8 mouse cellular contexts compared by ENCODE assay signal in genomic region chr17:46674530-46675283, GRCm38 (mm10). TPM values are rescaled to one million over a fixed set of nuclear protein-coding genes. Genes with fewer than 3 reads are reported as not detected.
DNase-seq lines count a peak whose midpoint lies in the region; ATAC-seq lines count a peak whose summit lies in the region.

No protein-coding gene starts in this region.

- intact Hi-C loops in left cerebral cortex, postnatal 36 days (cut with DNase I): loop anchor here (5.0 kb wide), 1 partner anchor 38 kb away; the partner anchor contains the start of gene Pex6

- no peaks in the 10 kb centered on the region for H3K27me3 ChIP-seq in kidney, embryonic 16.5 days (ENCODE audit: insufficient read depth, low read length)
- no peaks in the 10 kb centered on the region for H3K27me3 ChIP-seq in embryonic facial prominence, embryonic 11.5 days (ENCODE audit: control insufficient read depth, insufficient read depth, low read length)
- H3K27me3 ChIP-seq in neural tube, embryonic 12.5 days (replicated peaks): no peaks in the 10 kb centered on the region

- 13% methylated on average over 15 of the region's 15 CpGs for WGBS in kidney, embryonic 16.5 days
- 19% methylated on average over 15 of the region's 15 CpGs for WGBS in embryonic facial prominence, embryonic 11.5 days
- WGBS in neural tube, embryonic 12.5 days: 12% methylated on average over 15 of the region's 15 CpGs

- peak overlapping the region; percentile 83 for H3K4me3 ChIP-seq in kidney, embryonic 16.5 days (ENCODE audit: low read length)
- peak overlapping the region; percentile 93 for H3K4me3 ChIP-seq in embryonic facial prominence, embryonic 11.5 days (ENCODE audit: low read depth, low read length)
- H3K4me3 ChIP-seq in neural tube, embryonic 12.5 days: peak overlapping the region; percentile 79

- H3K4me1 ChIP-seq in kidney, embryonic 16.5 days (ENCODE audit: insufficient read depth, low read length): peaks cover 41% of the 10 kb centered on the region
- peaks cover 10% of the 10 kb centered on the region for H3K4me1 ChIP-seq in embryonic facial prominence, embryonic 11.5 days (ENCODE audit: control insufficient read depth, insufficient read depth, low read length)
- H3K4me1 ChIP-seq in neural tube, embryonic 12.5 days: peaks cover 28% of the 10 kb centered on the region

- H3K4me2 ChIP-seq in kidney, embryonic 16.5 days (replicated peaks; ENCODE audit: low read depth, low read length): peak overlapping the region; percentile 78
- H3K4me2 ChIP-seq in embryonic facial prominence, embryonic 11.5 days (ENCODE audit: low read depth, low read length): peak overlapping the region; percentile 41
- peak overlapping the region; percentile 88 for H3K4me2 ChIP-seq in neural tube, embryonic 12.5 days (replicated peaks)

- peaks cover 36% of the 10 kb centered on the region for H3K36me3 ChIP-seq in kidney, embryonic 16.5 days (ENCODE audit: insufficient read depth, low read length)
- H3K36me3 ChIP-seq in embryonic facial prominence, embryonic 11.5 days (replicated peaks; ENCODE audit: control insufficient read depth, insufficient read depth, low read depth, low read length): peaks cover 17% of the 10 kb centered on the region
- peaks cover 56% of the 10 kb centered on the region for H3K36me3 ChIP-seq in neural tube, embryonic 12.5 days

- H3K27ac ChIP-seq in kidney, embryonic 16.5 days (ENCODE audit: low read length): peak overlapping the region; percentile 79
- H3K27ac ChIP-seq in embryonic facial prominence, embryonic 11.5 days (replicated peaks; ENCODE audit: low read depth, low read length): peak overlapping the region; percentile 43
- 0 out of 2 replicates have a peak overlapping the region, but pooled peaks have one; percentile 22 for H3K27ac ChIP-seq in neural tube, embryonic 12.5 days

- no peak for DNase-seq in kidney, postnatal 4 days
- DNase-seq in embryonic facial prominence, embryonic 11.5 days (ENCODE audit: low spot score): no peak
- DNase-seq in left cerebral cortex, postnatal 36 days (ENCODE audit: low spot score in 2 of 2): no peak
- DNase-seq in gastrocnemius, adult 8-10 months (ENCODE audit: low spot score in 2 of 2): no peak
- no peak for DNase-seq in left cerebral cortex, adult 18-20 months (ENCODE audit: low spot score in 2 of 2)

- H3K9ac ChIP-seq in kidney, embryonic 16.5 days (replicated peaks; ENCODE audit: low read length): peak overlapping the region; percentile 83
- peak overlapping the region; percentile 85 for H3K9ac ChIP-seq in embryonic facial prominence, embryonic 11.5 days (replicated peaks; ENCODE audit: low read length)
- H3K9ac ChIP-seq in neural tube, embryonic 12.5 days: peak overlapping the region; percentile 48

- peak; percentile 18 for ATAC-seq in kidney, embryonic 16.5 days (ENCODE audit: low FRiP score, low TSS enrichment)
- peak; percentile 20; the same call in 1 of the 2 replicates for ATAC-seq in embryonic facial prominence, embryonic 11.5 days (replicated peaks; ENCODE audit: insufficient number of reproducible peaks, low FRiP score, low TSS enrichment, low read depth)
- peak; percentile 18 for ATAC-seq in inflammation-experienced regulatory T-cells, adult 6 months
- peak; percentile 66 for ATAC-seq in neural tube, embryonic 12.5 days (ENCODE audit: low FRiP score, low read depth)

- H3K9me3 ChIP-seq in kidney, embryonic 16.5 days (ENCODE audit: low read length): no peaks in the 10 kb centered on the region
- no peaks in the 10 kb centered on the region for H3K9me3 ChIP-seq in embryonic facial prominence, embryonic 11.5 days (replicated peaks; ENCODE audit: control insufficient read depth, low read length)
- H3K9me3 ChIP-seq in neural tube, embryonic 12.5 days: no peaks in the 10 kb centered on the region

RNA-seq across cellular contexts. Expression of gene Rrp36, which starts 0.6 kb away (rescaled TPM):
- 69.2 and 69.6 TPM in 2 replicates for polyA plus RNA-seq in kidney, embryonic 16.5 days (2015; fragmentation: Nextera tagmentation; extraction: Ambion mirVana)
- polyA plus RNA-seq in embryonic facial prominence, embryonic 11.5 days (2014; fragmentation: Nextera tagmentation; extraction: Ambion mirVana): 54.0 and 61.6 TPM in 2 replicates
- polyA plus RNA-seq in inflammation-experienced regulatory T-cells, adult 6 months (2017; shearing (Covaris generic)): 10 to 100 TPM; 47.3 to 50.7 (median 47.7) TPM
- 52.1 and 54.1 TPM in 2 replicates for polyA plus RNA-seq in neural tube, embryonic 12.5 days (2016; fragmentation: Nextera tagmentation; extraction: Ambion mirVana)
- total RNA-seq in left cerebral cortex, postnatal 36 days (2021): 10 to 100 TPM; 14.9 to 16.5 TPM
- 10 to 100 TPM in 1 of 4 experiments, 1 to 10 TPM in 3; 8.7 to 10.7 (median 9.2) TPM for total RNA-seq in gastrocnemius, adult 8-10 months (2022)
- total RNA-seq in left cerebral cortex, adult 18-20 months (2021): 10 to 100 TPM; 17.1 to 17.2 TPM

RNA-seq across cellular contexts. Expression of gene Mea1, which starts 3.9 kb away (rescaled TPM):
- 162 and 172 TPM in 2 replicates for polyA plus RNA-seq in kidney, embryonic 16.5 days (2015; fragmentation: Nextera tagmentation; extraction: Ambion mirVana)
- 165 and 186 TPM in 2 replicates for polyA plus RNA-seq in embryonic facial prominence, embryonic 11.5 days (2014; fragmentation: Nextera tagmentation; extraction: Ambion mirVana)
- polyA plus RNA-seq in inflammation-experienced regulatory T-cells, adult 6 months (2017; shearing (Covaris generic)): 100 to 1,000 TPM; 162 to 181 (median 163) TPM
- 178 and 189 TPM in 2 replicates for polyA plus RNA-seq in neural tube, embryonic 12.5 days (2016; fragmentation: Nextera tagmentation; extraction: Ambion mirVana)
- 100 to 1,000 TPM; 118 to 128 TPM for total RNA-seq in left cerebral cortex, postnatal 36 days (2021)
- 10 to 100 TPM; 36.9 to 42.6 (median 39.8) TPM for total RNA-seq in gastrocnemius, adult 8-10 months (2022)
- 100 to 1,000 TPM; 120 to 125 TPM for total RNA-seq in left cerebral cortex, adult 18-20 months (2021)

RNA-seq across cellular contexts. Expression of gene Klhdc3, which starts 6.0 kb away (rescaled TPM):
- polyA plus RNA-seq in kidney, embryonic 16.5 days (2015; fragmentation: Nextera tagmentation; extraction: Ambion mirVana): 137 and 141 TPM in 2 replicates
- 117 and 121 TPM in 2 replicates for polyA plus RNA-seq in embryonic facial prominence, embryonic 11.5 days (2014; fragmentation: Nextera tagmentation; extraction: Ambion mirVana)
- polyA plus RNA-seq in inflammation-experienced regulatory T-cells, adult 6 months (2017; shearing (Covaris generic)): 10 to 100 TPM; 20.7 to 22.4 (median 21.7) TPM
- 146 and 148 TPM in 2 replicates for polyA plus RNA-seq in neural tube, embryonic 12.5 days (2016; fragmentation: Nextera tagmentation; extraction: Ambion mirVana)
- total RNA-seq in left cerebral cortex, postnatal 36 days (2021): 100 to 1,000 TPM; 188 to 234 TPM
- 10 to 100 TPM; 61.0 to 83.8 (median 75.5) TPM for total RNA-seq in gastrocnemius, adult 8-10 months (2022)
- 100 to 1,000 TPM; 190 to 207 TPM for total RNA-seq in left cerebral cortex, adult 18-20 months (2021)

RNA-seq across cellular contexts. Expression of gene Cul7, which starts 24.6 kb away (rescaled TPM):
- polyA plus RNA-seq in kidney, embryonic 16.5 days (2015; fragmentation: Nextera tagmentation; extraction: Ambion mirVana): 62.2 and 68.2 TPM in 2 replicates
- 27.9 and 28.1 TPM in 2 replicates for polyA plus RNA-seq in embryonic facial prominence, embryonic 11.5 days (2014; fragmentation: Nextera tagmentation; extraction: Ambion mirVana)
- polyA plus RNA-seq in inflammation-experienced regulatory T-cells, adult 6 months (2017; shearing (Covaris generic)): 1 to 10 TPM; 1.7 to 4.1 (median 2.5) TPM
- polyA plus RNA-seq in neural tube, embryonic 12.5 days (2016; fragmentation: Nextera tagmentation; extraction: Ambion mirVana): 42.0 and 45.2 TPM in 2 replicates
- 10 to 100 TPM; 27.8 to 29.1 TPM for total RNA-seq in left cerebral cortex, postnatal 36 days (2021)
- total RNA-seq in gastrocnemius, adult 8-10 months (2022): 1 to 10 TPM; 2.7 to 3.7 (median 3.0) TPM
- total RNA-seq in left cerebral cortex, adult 18-20 months (2021): 10 to 100 TPM; 26.1 to 27.1 TPM

RNA-seq across cellular contexts. Expression of gene Mrpl2, which starts 28.7 kb away (rescaled TPM):
- 118 and 123 TPM in 2 replicates for polyA plus RNA-seq in kidney, embryonic 16.5 days (2015; fragmentation: Nextera tagmentation; extraction: Ambion mirVana)
- 114 and 117 TPM in 2 replicates for polyA plus RNA-seq in embryonic facial prominence, embryonic 11.5 days (2014; fragmentation: Nextera tagmentation; extraction: Ambion mirVana)
- 10 to 100 TPM; 59.1 to 81.9 (median 60.2) TPM for polyA plus RNA-seq in inflammation-experienced regulatory T-cells, adult 6 months (2017; shearing (Covaris generic))
- polyA plus RNA-seq in neural tube, embryonic 12.5 days (2016; fragmentation: Nextera tagmentation; extraction: Ambion mirVana): 76.9 and 86.9 TPM in 2 replicates
- total RNA-seq in left cerebral cortex, postnatal 36 days (2021): 10 to 100 TPM; 52.5 to 54.7 TPM
- total RNA-seq in gastrocnemius, adult 8-10 months (2022): 100 to 1,000 TPM in 2 of 4 experiments, 10 to 100 TPM in 2; 88.6 to 106 (median 98.1) TPM
- total RNA-seq in left cerebral cortex, adult 18-20 months (2021): 10 to 100 TPM; 51.8 to 53.0 TPM

Comparison
In these comparisons a context has a peak if more than half of its experiments do, and no peak if none do; other contexts are left out.
1. H3K27ac ChIP-seq: peak in every context shown above with its lines; median percentile 79 in kidney, embryonic 16.5 days; 43 in embryonic facial prominence, embryonic 11.5 days; 22 in neural tube, embryonic 12.5 days.